Mouse (Mus musculus) liver, adult 2 months (tissue): Measurements from ENCODE around the gene Ift57.

Source experiments
- CTCF ChIP-seq: fragments of 200-500 bp; IDR thresholded peaks from 2 replicates; pipeline ENCODE4 v1.5.1; 2011; ENCODE audit warnings: low read depth, low read length, control low read depth
- POLR2A ChIP-seq: fragments of 200-500 bp; IDR thresholded peaks from 2 replicates; pipeline ENCODE4 v1.6.1; 2011; ENCODE audit warnings: low read length, control low read depth; ENCODE audit not compliant: insufficient read depth; ENCODE audit errors: extremely low read depth

GRCm38 (mm10) chr16:49768491-49769031 lies 69.5 kb downstream of the Ift57 start:
- TF ChIP-seq CTCF (no peak), POLR2A (no peak)
